Mouse (Mus musculus) megakaryocyte, adult 5-6 weeks (primary cell): ENCODE results near the gene Spef1. TPM values are rescaled to one million over a fixed set of nuclear protein-coding genes. Genes with fewer than 3 reads are reported as not detected.

Experiments
- ATAC-seq: 2 replicates; pipeline ENCODE4 v1.8.0; 2016; ENCODE audit warnings: mild to moderate bottlenecking, inconsistent platforms; ENCODE audit not compliant: poor library complexity, severe bottlenecking
- total RNA-seq, 2 experiments: library from RNA; stranded (forward) in 1 of 2; stranded (reverse) in 1 of 2; fragments of 153-499, 151-499 nt in 1 of 2; fragments of 221-1000, 200-1000 nt in 1 of 2; gene quantifications; 2 replicates each; pipeline versions ENCODE4 v1.2.3 to v1.2.4; 2015 to 2017

The Spef1 gene
- total RNA-seq, 2 experiments from 2014 or later: 1.8 to 2.4 TPM

GRCm38 (mm10) chr2:131125964-131126815 lies 60.9 kb downstream of the Spef1 start:
- ATAC-seq: no peak

GRCm38 (mm10) chr2:131125157-131125963 lies 61.7 kb downstream of the Spef1 start:
- ATAC-seq: no peak

- 0 out of 2 replicates have a peak, but pooled peaks have one; percentile 30 for ATAC-seq
Observed at GRCm38 (mm10) chr2:131124166-131124565, 62.9 kb downstream of the Spef1 start.

Other genes with a start within 250 kb of the Spef1 start
- not detected in 2 replicates for gene Gfra4, start 144.2 kb downstream of the Spef1 start, total RNA-seq (2015)
- gene Gfra4, start 144.2 kb downstream of the Spef1 start, total RNA-seq (2017): not detected in 2 replicates
- not detected in 2 replicates for gene Adam33, start 123.5 kb downstream of the Spef1 start, total RNA-seq (2015)
- 0.12 and 0.18 TPM in 2 replicates for gene Adam33, start 123.5 kb downstream of the Spef1 start, total RNA-seq (2017)
- 2.3 and 4.2 TPM in 2 replicates for gene Siglec1, start 100.5 kb downstream of the Spef1 start, total RNA-seq (2015)
- gene Siglec1, start 100.5 kb downstream of the Spef1 start, total RNA-seq (2017): 1.1 and 1.5 TPM in 2 replicates
- gene Hspa12b, start 60.0 kb downstream of the Spef1 start, total RNA-seq (2015): not detected in 2 replicates
- gene Hspa12b, start 60.0 kb downstream of the Spef1 start, total RNA-seq (2017): not detected in 2 replicates
- gene Gm11037, start 53.8 kb downstream of the Spef1 start, total RNA-seq (2015): not detected in 2 replicates
- gene Gm11037, start 53.8 kb downstream of the Spef1 start, total RNA-seq (2017): not detected in 2 replicates
- gene 1700037H04Rik, start 27.2 kb downstream of the Spef1 start, total RNA-seq (2015): 21.5 and 31.3 TPM in 2 replicates
- gene 1700037H04Rik, start 27.2 kb downstream of the Spef1 start, total RNA-seq (2017): 15.5 and 22.7 TPM in 2 replicates
- gene Cenpb, start 7.2 kb downstream of the Spef1 start, total RNA-seq (2015): 7.7 and 8.7 TPM in 2 replicates
- gene Cenpb, start 7.2 kb downstream of the Spef1 start, total RNA-seq (2017): 15.6 and 16.8 TPM in 2 replicates
- gene Cdc25b, start 333 bp downstream of the Spef1 start, total RNA-seq (2015): 21.5 and 25.5 TPM in 2 replicates
- 29.1 and 35.0 TPM in 2 replicates for gene Cdc25b, start 333 bp downstream of the Spef1 start, total RNA-seq (2017)
- 13.6 and 14.0 TPM in 2 replicates for gene Ap5s1, start 19.8 kb upstream of the Spef1 start, total RNA-seq (2015)
- gene Ap5s1, start 19.8 kb upstream of the Spef1 start, total RNA-seq (2017): 8.4 and 13.5 TPM in 2 replicates
- gene Mavs, start 46.8 kb upstream of the Spef1 start, total RNA-seq (2015): 17.3 and 20.8 TPM in 2 replicates
- gene Mavs, start 46.8 kb upstream of the Spef1 start, total RNA-seq (2017): 14.4 and 14.8 TPM in 2 replicates
- gene Pank2, start 75.2 kb upstream of the Spef1 start, total RNA-seq (2015): 60.1 and 74.2 TPM in 2 replicates
- 42.9 and 51.0 TPM in 2 replicates for gene Pank2, start 75.2 kb upstream of the Spef1 start, total RNA-seq (2017)
- 3.6 and 4.0 TPM in 2 replicates for gene Rnf24, start 165.6 kb upstream of the Spef1 start, total RNA-seq (2015)
- gene Rnf24, start 165.6 kb upstream of the Spef1 start, total RNA-seq (2017): 1.8 and 3.9 TPM in 2 replicates